Comparison of ENCODE assay signal across 6 mouse cellular contexts in genomic region chr14:53318512-53319309, GRCm38 (mm10).
A peak's percentile ranks its signal among the peaks of the same experiment; 100 is the strongest.
DNase-seq lines count a peak whose midpoint lies in the region; ATAC-seq and TF ChIP-seq lines count a peak whose summit lies in the region.
"Not testable (repeated sequence)": the region's sequence is repeated elsewhere in the genome, so short reads cannot be mapped to it uniquely, and the experiment has no call there.

No protein-coding gene starts in this region.

- not testable (repeated sequence) for H3K4me2 ChIP-seq in embryonic facial prominence, embryonic 14.5 days (ENCODE audit: low read depth, low read length); forebrain, postnatal 0 days (ENCODE audit: low read depth); midbrain, postnatal 0 days (ENCODE audit: low read depth, low read length, poor library complexity, severe bottlenecking)

- no CpG with 5 or more reads among the region's 9 CpGs for WGBS in embryonic facial prominence, embryonic 14.5 days
- no CpG with 5 or more reads among the region's 9 CpGs for WGBS in forebrain, postnatal 0 days
- WGBS in midbrain, postnatal 0 days = no CpG with 5 or more reads among the region's 9 CpGs

- H3K4me1 ChIP-seq in embryonic facial prominence, embryonic 14.5 days (ENCODE audit: control insufficient read depth, insufficient read depth, low read length); forebrain, postnatal 0 days (ENCODE audit: insufficient read depth); midbrain, postnatal 0 days (ENCODE audit: insufficient read depth, low read length): not testable (repeated sequence)

- not testable (repeated sequence) for H3K27me3 ChIP-seq in embryonic facial prominence, embryonic 14.5 days (replicated peaks; ENCODE audit: control insufficient read depth, insufficient read depth, low read length); forebrain, postnatal 0 days (ENCODE audit: insufficient read depth, low read length); midbrain, postnatal 0 days (ENCODE audit: insufficient read depth, low read length)

- H3K9me3 ChIP-seq in embryonic facial prominence, embryonic 14.5 days (ENCODE audit: control insufficient read depth, low read length); forebrain, postnatal 0 days (ENCODE audit: low read length); midbrain, postnatal 0 days (ENCODE audit: low read length): not testable (repeated sequence)

- not testable (repeated sequence) for H3K36me3 ChIP-seq in embryonic facial prominence, embryonic 14.5 days (ENCODE audit: control insufficient read depth, insufficient read depth, low read length); forebrain, postnatal 0 days (ENCODE audit: insufficient read depth); midbrain, postnatal 0 days (ENCODE audit: insufficient read depth, low read length)

- not testable (repeated sequence) for H3K4me3 ChIP-seq in embryonic facial prominence, embryonic 14.5 days (ENCODE audit: low read depth, low read length); forebrain, postnatal 0 days (ENCODE audit: low read depth, low read length); midbrain, postnatal 0 days (ENCODE audit: low read depth, low read length)

- TF ChIP-seq CTCF in forebrain, postnatal 0 days (IDR thresholded peaks at IDR 0.05; ENCODE audit: low read depth); midbrain, postnatal 0 days (IDR thresholded peaks at IDR 0.05): not testable (repeated sequence)

- not testable (repeated sequence) for DNase-seq in embryonic facial prominence, embryonic 14.5 days (ENCODE audit: low spot score); forebrain, postnatal 0 days; midbrain, postnatal 0 days (ENCODE audit: low spot score)

- peak; percentile 80 for ATAC-seq in CD4-positive, CD25-positive, alpha-beta regulatory T cell, adult 4 months
- 0 out of 2 replicates have a peak, but pooled peaks have one; percentile 22 for ATAC-seq in embryonic facial prominence, embryonic 14.5 days (ENCODE audit: low read depth)
- peak; percentile 56; the same call in 1 of the 2 replicates for ATAC-seq in forebrain, postnatal 0 days
- ATAC-seq in hematopoietic stem cell, adult 5-6 weeks (replicated peaks in 1 of 2; ENCODE audit: insufficient read depth in 1 of 2, low FRiP score in 2 of 2, low TSS enrichment in 1 of 2, low read depth in 1 of 2, poor library complexity in 2 of 2, severe bottlenecking in 2 of 2) = peak; percentile 86
- peak; percentile 89 for ATAC-seq in megakaryocyte, adult 5-6 weeks (ENCODE audit: poor library complexity, severe bottlenecking)
- ATAC-seq in midbrain, postnatal 0 days (ENCODE audit: low FRiP score) = 0 out of 2 replicates have a peak, but pooled peaks have one; percentile 34

- not testable (repeated sequence) for H3K27ac ChIP-seq in embryonic facial prominence, embryonic 14.5 days (replicated peaks; ENCODE audit: low read depth, low read length); forebrain, postnatal 0 days (ENCODE audit: low read depth, low read length); midbrain, postnatal 0 days (ENCODE audit: low read depth, low read length)

- not testable (repeated sequence) for H3K9ac ChIP-seq in embryonic facial prominence, embryonic 14.5 days (ENCODE audit: low read depth, low read length); forebrain, postnatal 0 days; midbrain, postnatal 0 days (replicated peaks; ENCODE audit: low read length, poor library complexity, severe bottlenecking)

Comparison
In these comparisons a context has a peak if more than half of its experiments do, and no peak if none do; other contexts are left out.
1. ATAC-seq: peak in every context shown above with its lines; median percentile 89 in megakaryocyte, adult 5-6 weeks; 86 in hematopoietic stem cell, adult 5-6 weeks; 80 in CD4-positive, CD25-positive, alpha-beta regulatory T cell, adult 4 months; 56 in forebrain, postnatal 0 days; 34 in midbrain, postnatal 0 days; 22 in embryonic facial prominence, embryonic 14.5 days.